Mouse (Mus musculus) liver, adult (tissue): ENCODE results near the gene Il1rn.

Experiments used
- GATA4 ChIP-seq: IDR thresholded peaks from 2 replicates; pipeline ENCODE4 v1.6.1; 2014; ENCODE audit warnings: mild to moderate bottlenecking, low read length; ENCODE audit not compliant: insufficient replicate concordance

The Il1rn gene

GRCm38 (mm10) chr2:24400711-24401110 lies 64.1 kb downstream of the Il1rn start:
- TF ChIP-seq GATA4: no peak
